Mouse (Mus musculus): Measurements from ENCODE around the gene Gm20441. TPM values are rescaled to one million over a fixed set of nuclear protein-coding genes. Genes with fewer than 3 reads are reported as not detected.
"Not testable (repeated sequence)": the region's sequence is repeated elsewhere in the genome, so short reads cannot be mapped to it uniquely, and the experiment has no call there.

Gene Gm20441
- polyA plus RNA-seq, 1 experiment from 2014 or later = not detected

- Histone ChIP-seq H3K9ac (no peak overlapping the region), H3K4me1 (peaks cover 19% of the 10 kb centered on the region), H3K36me3 (no peaks in the 10 kb centered on the region), H3K9me3 (replicated peaks) (no peaks in the 10 kb centered on the region), H3K4me2 (replicated peaks) (no peak overlapping the region), H3K27me3 (peaks cover 18% of the 10 kb centered on the region; the same call in 1 of the 2 replicates), H3K27ac (replicated peaks) (no peak overlapping the region), H3K4me3 (replicated peaks) (no peak overlapping the region)
- 79% methylated on average over 2 of the region's 2 CpGs for WGBS
- no peak for ATAC-seq (ENCODE audit: insufficient number of reproducible peaks, low FRiP score, low TSS enrichment, low read depth)
These were observed 2.9 kb downstream of the Gm20441 start for GRCm38 (mm10) chr10:75777885-75778284.

GRCm38 (mm10) chr10:75776562-75776961 lies 4.2 kb downstream of the Gm20441 start:
- 85% methylated on average over 6 of the region's 6 CpGs for WGBS
- Histone ChIP-seq H3K9me3 (replicated peaks) (no peaks in the 10 kb centered on the region), H3K27ac (replicated peaks) (no peak overlapping the region), H3K4me3 (replicated peaks) (no peak overlapping the region), H3K4me1 (peaks cover 27% of the 10 kb centered on the region), H3K4me2 (replicated peaks) (no peak overlapping the region), H3K9ac (no peak overlapping the region), H3K27me3 (peaks cover 18% of the 10 kb centered on the region; the same call in 1 of the 2 replicates), H3K36me3 (no peaks in the 10 kb centered on the region)
- ATAC-seq (ENCODE audit: insufficient number of reproducible peaks, low FRiP score, low TSS enrichment, low read depth) = no peak

GRCm38 (mm10) chr10:75774587-75774986 lies 6.2 kb downstream of the Gm20441 start:
- WGBS = 90% methylated on average over 9 of the region's 9 CpGs
- H3K4me1 ChIP-seq = peaks cover 14% of the 10 kb centered on the region
- no peak for ATAC-seq (ENCODE audit: insufficient number of reproducible peaks, low FRiP score, low TSS enrichment, low read depth)
- H3K4me3 ChIP-seq (replicated peaks) = no peak overlapping the region
- H3K36me3 ChIP-seq = no peaks in the 10 kb centered on the region
- no peak overlapping the region for H3K27ac ChIP-seq (replicated peaks)
- H3K4me2 ChIP-seq (replicated peaks) = no peak overlapping the region
- H3K9me3 ChIP-seq (replicated peaks) = no peaks in the 10 kb centered on the region
- peaks cover 9% of the 10 kb centered on the region; the same call in 1 of the 2 replicates for H3K27me3 ChIP-seq
- H3K9ac ChIP-seq = no peak overlapping the region

- 91% methylated on average over 5 of the region's 5 CpGs for WGBS
- Histone ChIP-seq H3K27me3 (peaks cover 4% of the 10 kb centered on the region; the same call in 1 of the 2 replicates), H3K4me3 (replicated peaks) (peak overlapping the region; percentile 70; the same call in 1 of the 2 replicates), H3K36me3 (no peaks in the 10 kb centered on the region), H3K9ac (no peak overlapping the region), H3K4me1 (peaks cover 10% of the 10 kb centered on the region; the same call in 1 of the 2 replicates), H3K4me2 (replicated peaks) (no peak overlapping the region), H3K9me3 (replicated peaks) (no peaks in the 10 kb centered on the region), H3K27ac (replicated peaks) (no peak overlapping the region)
- ATAC-seq (ENCODE audit: insufficient number of reproducible peaks, low FRiP score, low TSS enrichment, low read depth) = no peak
These were observed 6.7 kb downstream of the Gm20441 start for GRCm38 (mm10) chr10:75774102-75774501.

- Histone ChIP-seq H3K4me1 (peaks cover 10% of the 10 kb centered on the region; the same call in 1 of the 2 replicates), H3K9ac (peak within 1 kb of the TSS; percentile 56), H3K36me3 (no peaks in the 10 kb centered on the region), H3K9me3 (replicated peaks) (no peaks in the 10 kb centered on the region), H3K4me2 (replicated peaks) (peak within 1 kb of the TSS; percentile 96), H3K4me3 (replicated peaks) (peak within 1 kb of the TSS; percentile 70), H3K27me3 (0 out of 2 replicates have a peak, but pooled peaks cover 4% of the 10 kb centered on the region), H3K27ac (replicated peaks) (no peak within 1 kb of the TSS)
- ATAC-seq (ENCODE audit: insufficient number of reproducible peaks, low FRiP score, low TSS enrichment, low read depth) = peak; percentile 92
- WGBS = under 1% methylated on average over 47 of the region's 47 CpGs
These were observed 7.7 kb downstream of the Gm20441 start, which contains the start of gene Ddt for GRCm38 (mm10) chr10:75772795-75773664. TSS of gene Ddt (minus strand) at chr10:75773414.

- H3K9me3 ChIP-seq (replicated peaks); H3K9ac ChIP-seq; ATAC-seq (ENCODE audit: insufficient number of reproducible peaks, low FRiP score, low TSS enrichment, low read depth); H3K27me3 ChIP-seq; H3K36me3 ChIP-seq; H3K4me3 ChIP-seq (replicated peaks); H3K27ac ChIP-seq (replicated peaks); H3K4me2 ChIP-seq (replicated peaks): not testable (repeated sequence)
- 21% methylated on average over 5 of the region's 5 CpGs for WGBS
- peaks cover 18% of the 10 kb centered on the region for H3K4me1 ChIP-seq
These were observed 13.0 kb downstream of the Gm20441 start for GRCm38 (mm10) chr10:75767756-75768155.

- 80% methylated on average over 6 of the region's 6 CpGs for WGBS
- Histone ChIP-seq H3K4me1 (peaks cover 15% of the 10 kb centered on the region), H3K4me3 (replicated peaks) (no peak overlapping the region), H3K36me3 (no peaks in the 10 kb centered on the region), H3K9me3 (replicated peaks) (no peaks in the 10 kb centered on the region), H3K4me2 (replicated peaks) (no peak overlapping the region), H3K27me3 (no peaks in the 10 kb centered on the region), H3K9ac (no peak overlapping the region), H3K27ac (replicated peaks) (no peak overlapping the region)
- ATAC-seq (ENCODE audit: insufficient number of reproducible peaks, low FRiP score, low TSS enrichment, low read depth) = no peak
These were observed 13.9 kb downstream of the Gm20441 start for GRCm38 (mm10) chr10:75766856-75767255.

- Histone ChIP-seq H3K9ac (no peak overlapping the region), H3K27ac (replicated peaks) (peak overlapping the region; percentile 80), H3K4me3 (replicated peaks) (peak overlapping the region; percentile 74), H3K9me3 (replicated peaks) (no peaks in the 10 kb centered on the region), H3K4me2 (replicated peaks) (peak overlapping the region; percentile 72), H3K4me1 (peaks cover 15% of the 10 kb centered on the region), H3K36me3 (no peaks in the 10 kb centered on the region), H3K27me3 (no peaks in the 10 kb centered on the region)
- ATAC-seq (ENCODE audit: insufficient number of reproducible peaks, low FRiP score, low TSS enrichment, low read depth) = no peak
- WGBS = under 1% methylated on average over 27 of the region's 27 CpGs
These were observed 16.0 kb downstream of the Gm20441 start for GRCm38 (mm10) chr10:75764519-75765473.

GRCm38 (mm10) chr10:75763682-75764518 lies 16.9 kb downstream of the Gm20441 start, which contains the start of gene Cabin1:
TSS of gene Cabin1 (minus strand) at chr10:75764341.
- WGBS = under 1% methylated on average over 61 of the region's 61 CpGs

GRCm38 (mm10) chr10:75762413-75762812 lies 18.3 kb downstream of the Gm20441 start:
- WGBS = 91% methylated on average over 3 of the region's 3 CpGs
- H3K9ac ChIP-seq = no peak overlapping the region

More at GRCm38 (mm10) chr10:75763682-75764518, 16.9 kb downstream of the Gm20441 start, which contains the start of gene Cabin1:
- no peaks in the 10 kb centered on the region for H3K27me3 ChIP-seq
- peaks cover 4% of the 10 kb centered on the region; the same call in 1 of the 2 replicates for H3K36me3 ChIP-seq
- peaks cover 15% of the 10 kb centered on the region for H3K4me1 ChIP-seq
- peak within 1 kb of the TSS; percentile 74 for H3K4me3 ChIP-seq (replicated peaks)
- peak within 1 kb of the TSS; percentile 82 for H3K9ac ChIP-seq
- peak within 1 kb of the TSS; percentile 80 for H3K27ac ChIP-seq (replicated peaks)
- peak; percentile 97 for ATAC-seq (ENCODE audit: insufficient number of reproducible peaks, low FRiP score, low TSS enrichment, low read depth)
- H3K4me2 ChIP-seq (replicated peaks) = peak within 1 kb of the TSS; percentile 72
- H3K9me3 ChIP-seq (replicated peaks) = no peaks in the 10 kb centered on the region

More at GRCm38 (mm10) chr10:75762413-75762812, 18.3 kb downstream of the Gm20441 start:
- Histone ChIP-seq H3K9me3 (replicated peaks) (no peaks in the 10 kb centered on the region), H3K27ac (replicated peaks) (no peak overlapping the region), H3K27me3 (no peaks in the 10 kb centered on the region), H3K4me3 (replicated peaks) (no peak overlapping the region), H3K36me3 (peaks cover 12% of the 10 kb centered on the region), H3K4me2 (replicated peaks) (no peak overlapping the region), H3K4me1 (peaks cover 15% of the 10 kb centered on the region)
- no peak for ATAC-seq (ENCODE audit: insufficient number of reproducible peaks, low FRiP score, low TSS enrichment, low read depth)

All from embryonic facial prominence, embryonic 15.5 days (tissue).